Mouse (Mus musculus): ENCODE data around the gene Gm45140.

Gene Gm45140

DNA sequence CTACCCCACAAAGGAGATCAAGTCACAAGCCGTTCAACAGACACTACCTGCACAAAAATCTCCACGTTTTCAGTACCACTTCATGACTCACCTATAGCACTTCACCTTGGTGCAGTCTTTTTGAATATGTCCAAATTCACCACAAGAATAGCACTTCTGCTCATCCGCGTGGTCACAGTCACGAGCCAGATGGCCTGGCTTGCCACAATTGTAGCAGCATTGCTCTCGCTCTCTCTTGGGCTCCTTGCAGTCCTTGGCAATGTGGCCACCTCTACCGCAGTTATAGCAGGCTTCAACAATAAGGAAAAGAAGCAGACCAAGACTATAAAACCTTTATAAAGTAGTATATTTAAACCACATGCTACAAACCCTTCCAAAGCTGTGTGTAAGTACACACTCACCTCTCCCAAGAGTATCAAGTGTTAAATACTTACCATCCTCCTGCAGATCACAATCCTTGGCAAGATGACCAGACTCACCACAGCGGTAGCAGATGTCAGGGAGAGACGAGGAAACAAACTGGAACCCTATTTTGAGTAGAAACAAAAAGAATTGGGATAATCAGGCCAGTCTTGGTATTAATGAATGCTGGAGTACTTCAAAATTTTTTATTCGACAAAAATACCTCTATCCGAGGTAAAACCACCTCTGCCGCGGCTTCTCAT is 9.6 kb upstream of the Gm45140 start:
- no peak for DNase-seq (ENCODE audit: low read depth, low spot score)

GRCm38 (mm10) chr6:87842254-87842653 is 6.7 kb upstream of the Gm45140 start:
- peak; percentile 65 for DNase-seq (ENCODE audit: low read depth, low spot score)

GRCm38 (mm10) chr6:87841635-87842034 is 6.0 kb upstream of the Gm45140 start:
- DNase-seq (ENCODE audit: low read depth, low spot score) = no peak

DNA sequence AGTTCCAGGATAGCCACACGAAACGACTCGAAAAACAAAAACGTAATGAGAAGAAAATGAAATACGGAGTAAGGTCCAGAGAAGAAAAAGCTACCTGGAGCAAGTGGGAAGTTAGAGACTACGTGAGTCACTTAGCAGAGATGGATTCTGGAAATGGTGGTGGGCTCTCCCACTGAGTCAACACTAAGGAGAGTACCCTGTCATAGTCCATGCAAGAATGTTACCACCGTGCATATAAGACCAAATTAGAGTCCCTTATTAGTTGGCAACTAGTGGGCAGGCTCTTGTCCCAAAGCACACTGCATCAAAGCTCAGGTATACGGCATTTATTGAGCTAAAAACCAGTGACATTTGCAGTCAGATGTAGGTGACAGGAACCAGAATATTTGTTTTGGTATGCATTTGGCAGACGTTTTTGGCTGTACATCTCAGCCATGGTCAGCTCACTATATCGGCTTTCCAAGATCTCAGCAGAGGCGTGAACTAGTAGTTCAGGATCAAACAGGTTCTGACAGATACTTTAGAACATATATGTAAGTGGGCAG is 4.3 kb upstream of the Gm45140 start:
- DNase-seq (ENCODE audit: low read depth, low spot score) = no peak

DNA sequence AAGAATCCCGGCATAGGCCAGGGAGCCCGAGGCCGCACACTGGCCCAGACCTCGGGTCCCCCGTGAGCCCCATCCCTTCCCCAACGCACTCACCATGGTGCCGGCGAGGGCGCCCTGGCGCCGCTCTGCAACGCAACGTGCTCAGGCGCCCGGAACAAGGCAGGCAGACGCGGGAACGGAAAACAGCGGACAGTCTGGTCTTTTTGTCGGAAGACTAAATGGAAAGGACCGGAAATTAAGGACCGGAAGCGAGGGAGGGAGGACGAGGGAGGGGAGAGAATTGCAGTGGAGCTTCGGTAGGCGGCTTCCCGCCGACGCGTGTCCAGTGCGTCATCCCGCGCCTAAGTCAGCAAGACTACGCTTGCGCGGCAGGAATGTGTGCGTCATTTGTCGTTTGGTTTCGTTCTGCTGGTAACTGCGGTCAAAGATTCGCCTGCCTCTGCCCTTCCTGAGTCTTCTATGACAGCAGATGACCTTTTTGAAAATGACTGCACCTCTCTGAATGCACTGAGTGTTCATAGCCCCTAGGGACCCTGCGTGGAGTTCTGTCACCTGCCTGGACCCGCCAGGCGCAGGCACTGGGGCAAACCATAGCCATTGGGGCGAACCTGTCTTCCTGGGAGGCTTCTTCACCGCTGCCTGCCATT is 3.1 kb upstream of the Gm45140 start, which contains the start of gene Isy1:
Isy1 (minus strand) TSS at position 248 of the 647 bp plus-strand sequence.
- DNase-seq (ENCODE audit: low read depth, low spot score) = peak; percentile 99

DNA sequence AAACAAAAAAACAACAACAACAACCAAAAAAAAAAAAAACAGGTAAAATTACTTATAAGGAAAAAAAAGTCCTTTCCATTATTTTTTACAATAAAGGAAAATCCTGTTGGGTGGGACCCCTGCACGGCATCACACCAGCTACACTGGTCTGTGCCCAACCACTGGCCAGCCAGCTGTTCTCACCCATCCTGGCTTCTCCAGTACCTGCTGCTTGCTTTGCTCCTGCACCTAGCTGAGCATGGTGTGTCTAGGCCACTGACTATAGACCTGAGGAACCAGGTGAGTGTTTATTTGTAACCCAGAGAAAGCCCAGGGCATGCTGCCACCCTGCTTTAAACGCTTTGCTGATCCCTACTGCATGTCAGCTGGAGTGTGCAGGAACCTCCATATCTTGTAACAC is 15.2 kb downstream of the Gm45140 start:
- no peak for DNase-seq (ENCODE audit: low read depth, low spot score)

GRCm38 (mm10) chr6:87814486-87814885 is 21.1 kb downstream of the Gm45140 start:
- no peak for DNase-seq (ENCODE audit: low read depth, low spot score)

- DNase-seq (ENCODE audit: low read depth, low spot score) = no peak
These were observed 22.9 kb downstream of the Gm45140 start for GRCm38 (mm10) chr6:87812656-87813055.

GRCm38 (mm10) chr6:87811675-87812338 is 23.8 kb downstream of the Gm45140 start, which contains the start of gene Rab43:
Gene Rab43 (minus strand): TSS chr6:87812164.
- DNase-seq (ENCODE audit: low read depth, low spot score) = peak; percentile 94

- peak; percentile 83 for DNase-seq (ENCODE audit: low read depth, low spot score)
These were observed 24.6 kb downstream of the Gm45140 start for GRCm38 (mm10) chr6:87810713-87811669.

GRCm38 (mm10) chr6:87810311-87810710 is 25.3 kb downstream of the Gm45140 start:
- no peak for DNase-seq (ENCODE audit: low read depth, low spot score)

DNA sequence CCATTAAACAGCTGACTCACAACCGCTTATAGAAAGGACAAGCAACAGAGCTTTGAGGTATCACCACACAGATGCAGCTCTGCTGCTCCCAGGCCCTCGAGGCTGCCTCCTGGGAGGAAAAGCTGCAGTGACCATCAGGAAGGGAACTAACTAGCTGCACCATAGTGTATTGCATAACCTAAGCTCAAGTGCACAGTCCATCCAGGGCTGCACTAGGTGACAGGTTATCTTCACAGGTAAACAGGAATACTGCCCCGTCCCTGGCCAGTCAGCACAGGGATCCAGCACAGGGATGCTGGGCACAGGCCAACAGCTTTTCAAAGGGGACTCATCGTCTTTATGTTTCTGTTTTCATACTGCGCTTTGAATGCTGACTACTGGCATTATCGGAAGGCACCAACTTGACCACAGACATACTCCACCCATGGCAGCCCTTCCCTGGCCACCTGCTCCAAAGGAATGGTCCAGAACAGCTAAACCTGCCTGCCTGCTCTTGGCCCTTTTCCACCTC is 25.9 kb downstream of the Gm45140 start:
- DNase-seq (ENCODE audit: low read depth, low spot score) = no peak

DNA sequence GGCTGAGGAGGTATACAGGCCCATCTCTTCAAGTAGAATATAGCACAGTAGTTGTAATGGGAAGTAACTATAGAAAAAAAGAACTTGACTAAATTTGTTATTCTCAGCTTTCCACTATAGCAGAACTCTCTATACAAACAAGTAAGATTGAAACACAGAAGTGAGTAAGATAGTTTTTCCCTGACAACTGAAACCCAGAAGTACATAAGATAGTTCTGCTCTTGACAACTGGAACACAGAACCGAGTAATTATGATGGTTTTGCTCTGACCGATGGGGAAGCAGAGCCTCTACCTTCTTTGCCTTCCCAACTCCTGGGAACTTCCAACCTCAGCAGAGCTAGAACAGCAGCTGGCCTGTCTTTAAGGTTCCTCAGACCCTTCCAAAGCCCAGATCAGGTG is 26.5 kb downstream of the Gm45140 start:
- DNase-seq (ENCODE audit: low read depth, low spot score) = no peak

GRCm38 (mm10) chr6:87808521-87808920 is 27.1 kb downstream of the Gm45140 start:
- DNase-seq (ENCODE audit: low read depth, low spot score) = no peak

- no peak for DNase-seq (ENCODE audit: low read depth, low spot score)
These were observed 27.7 kb downstream of the Gm45140 start for GRCm38 (mm10) chr6:87807735-87808440.

DNA sequence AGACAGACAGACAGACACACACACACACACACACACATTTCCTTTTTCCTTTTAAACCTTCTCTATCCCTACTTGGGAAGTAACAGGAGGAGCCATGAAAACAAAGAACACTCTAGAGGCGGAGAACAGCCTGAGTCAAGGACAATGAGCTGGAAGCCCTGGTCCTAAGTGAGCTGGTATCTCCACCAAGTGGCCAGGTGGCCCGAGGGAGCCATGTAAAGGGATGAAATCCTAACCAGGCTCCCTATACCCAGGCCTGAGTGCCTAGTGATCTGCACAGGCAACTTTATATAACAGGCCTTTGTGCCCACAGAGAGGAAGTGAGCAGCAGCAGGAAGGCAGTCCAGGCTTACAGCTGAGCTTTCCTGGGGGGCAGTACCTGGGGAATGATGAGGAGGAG is 28.7 kb downstream of the Gm45140 start:
- DNase-seq (ENCODE audit: low read depth, low spot score) = no peak

GRCm38 (mm10) chr6:87806028-87806427 is 29.6 kb downstream of the Gm45140 start:
- DNase-seq (ENCODE audit: low read depth, low spot score) = peak; percentile 26

GRCm38 (mm10) chr6:87805448-87805847 is 30.1 kb downstream of the Gm45140 start:
- no peak for DNase-seq (ENCODE audit: low read depth, low spot score)

DNA sequence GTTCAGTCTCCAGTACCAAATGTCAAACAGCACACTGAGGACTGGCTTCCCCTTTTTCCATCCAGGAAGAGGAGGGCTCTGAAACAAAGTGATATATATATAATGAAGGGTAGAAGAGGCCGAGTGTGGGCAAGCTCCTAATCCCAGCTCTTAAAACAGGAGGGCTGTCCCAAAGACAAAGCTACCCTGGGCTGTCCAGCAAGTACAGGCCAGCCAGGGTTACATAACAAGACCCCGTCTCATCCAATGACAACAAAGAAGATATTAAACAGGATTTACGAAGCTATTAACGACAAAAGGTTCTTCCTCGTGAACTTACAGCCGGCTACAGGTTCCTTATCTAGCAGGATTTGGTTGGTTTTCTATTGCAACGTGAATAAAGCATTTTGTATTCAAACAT is 30.7 kb downstream of the Gm45140 start:
- DNase-seq (ENCODE audit: low read depth, low spot score) = no peak

- DNase-seq (ENCODE audit: low read depth, low spot score) = no peak
These were observed 31.6 kb downstream of the Gm45140 start for GRCm38 (mm10) chr6:87804036-87804435.
